Mouse (Mus musculus): ENCODE measurements around the gene Adamts10.

DNA sequence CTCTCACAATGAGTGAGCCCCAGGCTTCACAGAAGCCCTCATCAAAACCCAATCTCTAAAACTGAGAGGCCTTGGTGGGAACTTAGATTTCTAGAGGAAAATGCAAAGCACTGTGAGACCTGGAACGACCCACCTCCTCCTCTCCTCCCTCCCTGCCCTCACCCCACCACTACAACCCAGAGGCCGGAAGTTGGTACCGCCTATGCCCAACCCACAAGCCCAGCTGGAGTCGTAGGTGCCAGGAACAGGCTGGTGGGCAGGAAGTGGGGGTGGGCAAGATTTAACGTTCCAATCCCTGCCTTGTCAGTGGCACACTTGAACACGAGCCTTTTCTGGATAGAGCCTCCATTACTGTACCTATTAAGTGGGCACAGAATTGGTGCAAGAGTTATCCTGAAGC, 40.0 kb upstream of the Adamts10 start:
- TF ChIP-seq CTCF (IDR thresholded peaks at IDR 0.05; ENCODE audit: extremely low read depth, insufficient read depth, low read length): no peak
- no peak for TF ChIP-seq POLR2A (IDR thresholded peaks at IDR 0.05; ENCODE audit: extremely low read depth, insufficient read depth, low read length)

Data from cortical plate, adult 2 months (tissue).